Mouse (Mus musculus) ovary, postnatal 10 days (tissue): ENCODE results near the gene Ergic2.
A peak's percentile ranks its signal among the peaks of the same experiment; 100 is the strongest.
"Not testable (repeated sequence)": the region's sequence is repeated elsewhere in the genome, so short reads cannot be mapped to it uniquely, and the experiment has no call there.

Experiments
- DNase-seq: peaks from one replicate; pipeline ENCODE4 v3.0.0; 2022; ENCODE audit warnings: low spot score

Gene Ergic2

DNA sequence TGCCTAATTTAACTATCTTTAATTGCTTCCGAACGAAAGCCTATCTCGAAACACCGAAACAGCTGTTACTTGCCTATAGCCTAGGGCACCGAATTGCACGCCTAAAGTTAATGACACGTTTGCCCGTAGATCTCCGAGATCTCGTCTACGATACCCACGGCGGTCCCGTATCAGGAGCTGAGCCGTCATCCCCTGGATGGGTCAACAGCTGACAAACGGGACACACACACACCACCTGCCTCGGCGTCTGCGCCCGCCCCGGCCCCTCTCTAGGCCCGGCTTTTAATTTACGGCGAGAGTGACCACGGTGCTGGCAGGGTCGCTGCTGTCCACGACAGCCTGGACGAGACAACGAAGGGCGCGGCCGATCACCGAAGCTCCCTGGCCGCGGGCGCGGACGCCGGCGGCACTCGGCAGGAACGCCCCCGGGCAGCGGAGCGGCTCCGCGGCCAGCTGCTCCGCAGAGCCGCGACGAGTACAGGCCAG, 740 bp downstream of the Ergic2 start:
- DNase-seq: no peak

DNA sequence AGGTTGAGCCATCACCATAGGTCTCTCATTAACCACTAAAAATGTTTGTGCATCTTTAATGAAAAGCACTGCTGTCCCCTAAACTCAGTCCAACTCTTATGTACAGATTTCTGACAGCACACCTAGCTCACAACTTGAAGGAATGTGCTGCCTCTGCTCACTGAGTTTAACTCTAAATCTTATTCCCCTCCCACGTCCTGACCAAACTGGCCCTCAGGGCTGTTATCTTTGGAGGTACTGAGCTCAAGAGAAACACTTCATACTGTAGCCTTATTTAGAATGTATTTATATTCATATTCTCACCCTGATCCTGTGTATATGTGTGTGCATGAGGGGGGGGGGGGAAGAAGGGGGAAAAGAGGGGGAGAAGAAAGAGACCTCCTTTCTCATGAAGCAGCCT, 4.7 kb downstream of the Ergic2 start:
- no peak for DNase-seq

DNA sequence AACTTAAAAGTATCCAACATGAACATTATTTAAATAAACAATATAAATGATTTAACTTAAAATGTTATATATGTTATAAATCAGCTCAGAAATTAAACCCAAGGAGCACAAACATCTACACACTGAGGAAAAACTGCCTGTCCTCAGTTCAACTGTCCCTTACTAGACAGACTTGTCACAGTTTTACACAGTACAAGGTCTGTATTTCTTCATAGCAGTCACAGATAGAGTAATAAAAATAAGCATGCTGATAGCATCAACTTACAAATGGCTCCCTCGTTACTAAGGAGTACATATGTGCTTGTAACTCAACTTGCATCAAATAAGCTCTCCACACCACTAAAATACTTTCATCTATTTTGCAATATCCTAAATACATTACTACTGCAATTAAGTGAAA, 7.0 kb downstream of the Ergic2 start:
- no peak for DNase-seq

DNA sequence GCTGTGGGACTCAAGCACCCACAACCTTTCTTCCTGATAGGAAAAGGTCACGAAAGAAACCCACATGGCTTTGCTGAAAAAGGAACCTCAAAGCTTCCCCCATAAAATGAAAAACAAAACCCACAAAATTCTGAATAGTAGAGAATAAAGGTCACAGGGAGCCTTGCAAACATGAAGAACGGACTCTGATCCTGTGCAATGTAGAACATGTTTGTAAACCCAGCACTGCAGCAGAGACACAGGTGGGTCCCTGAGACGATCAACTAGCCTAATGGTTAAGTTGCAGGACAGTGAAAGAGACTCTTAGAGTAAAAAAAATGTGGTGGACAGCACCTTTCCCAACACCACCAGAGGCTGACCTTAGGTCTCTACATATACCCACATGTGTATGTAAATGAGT, 12.4 kb downstream of the Ergic2 start:
- DNase-seq: no peak

DNA sequence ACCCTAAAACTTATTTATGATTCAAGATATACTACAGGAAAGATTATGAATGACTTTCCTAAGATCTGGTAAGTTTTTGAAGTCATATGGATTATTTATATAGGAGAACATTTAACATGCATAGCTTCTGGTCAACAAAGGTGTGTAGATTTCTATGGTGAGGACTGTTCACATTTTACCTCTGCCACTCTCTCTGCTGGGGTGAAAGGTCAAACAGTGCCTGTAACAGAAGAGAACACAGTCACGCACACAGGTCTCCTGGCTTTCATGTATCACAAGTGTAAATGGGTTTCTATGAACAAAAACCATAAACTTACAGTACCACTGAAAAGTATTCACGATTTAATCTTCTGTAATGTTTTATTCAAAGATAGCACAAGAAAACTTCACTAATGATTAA, 13.0 kb downstream of the Ergic2 start:
- DNase-seq: no peak

DNA sequence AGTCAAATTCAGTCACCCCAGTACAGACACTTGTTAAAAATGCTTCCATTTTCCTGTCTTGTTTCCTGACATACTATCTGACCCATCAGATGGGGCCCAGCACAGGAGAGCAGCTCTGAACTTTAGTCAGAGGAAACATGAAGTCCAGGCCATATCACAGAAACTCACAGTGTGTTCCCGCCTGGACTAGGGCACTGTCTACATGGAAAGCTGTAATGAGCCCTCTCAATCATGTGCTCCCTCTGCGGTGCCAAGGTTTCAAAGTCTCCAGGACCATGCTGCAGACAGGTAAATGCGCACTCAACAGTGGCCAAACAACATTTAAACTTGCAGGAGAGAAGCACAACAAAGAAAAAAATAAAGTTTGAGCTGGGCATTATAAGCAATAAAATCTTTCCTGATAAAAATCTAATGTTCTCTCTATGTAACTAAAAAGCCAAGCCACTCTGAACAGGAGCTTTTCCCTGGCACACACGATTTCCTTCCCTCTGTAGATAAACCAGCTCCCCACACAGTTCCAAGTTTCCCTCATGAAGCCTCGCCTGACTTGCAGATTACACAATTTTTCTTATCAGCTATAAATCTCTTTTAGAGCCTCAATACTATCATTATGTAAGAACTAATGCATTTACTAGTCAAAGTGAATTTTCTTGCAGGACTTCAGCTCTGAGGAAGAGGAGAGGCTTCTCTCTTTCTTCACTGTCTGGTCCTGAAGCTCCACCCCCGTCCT, 18.0 kb downstream of the Ergic2 start:
- DNase-seq: no peak

DNA sequence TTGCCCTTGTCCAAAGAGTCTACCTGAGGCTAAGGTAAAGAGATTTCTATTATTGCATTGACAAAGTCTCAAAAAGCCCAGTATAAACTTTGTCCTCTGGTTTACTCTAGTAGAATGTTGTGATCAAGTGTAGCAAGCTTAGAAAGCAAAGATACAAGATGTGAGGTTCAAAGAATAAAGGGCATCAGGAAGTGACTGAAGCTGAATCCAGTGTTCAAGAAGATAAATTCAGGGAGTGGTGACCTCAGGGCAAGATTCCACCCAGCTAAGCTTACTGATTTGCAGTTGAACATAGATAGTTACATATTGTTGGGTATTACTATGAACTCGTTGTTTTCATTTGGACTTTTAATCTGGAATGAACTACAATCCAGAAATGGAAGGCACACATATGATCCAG, 26.5 kb downstream of the Ergic2 start:
- no peak for DNase-seq

DNA sequence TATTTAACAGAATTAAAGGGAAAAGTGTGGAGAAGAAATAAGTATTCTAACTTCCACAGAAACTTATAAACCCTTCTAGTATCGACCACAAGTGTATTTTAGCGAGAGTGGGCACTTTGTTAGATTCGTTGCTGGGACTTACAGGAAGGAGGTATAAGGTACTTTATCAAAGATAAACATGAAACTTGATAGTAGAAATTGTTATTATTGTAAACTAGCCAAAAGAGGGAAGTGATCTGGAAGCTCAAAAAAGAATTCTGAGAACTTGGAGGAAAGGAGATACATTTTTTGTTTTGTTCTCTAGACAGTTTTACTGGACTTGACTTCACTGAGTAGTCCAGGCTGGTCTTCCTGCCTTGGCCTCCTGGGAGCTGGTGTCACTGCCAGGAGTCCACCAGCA, 39.3 kb downstream of the Ergic2 start:
- DNase-seq: no peak

DNA sequence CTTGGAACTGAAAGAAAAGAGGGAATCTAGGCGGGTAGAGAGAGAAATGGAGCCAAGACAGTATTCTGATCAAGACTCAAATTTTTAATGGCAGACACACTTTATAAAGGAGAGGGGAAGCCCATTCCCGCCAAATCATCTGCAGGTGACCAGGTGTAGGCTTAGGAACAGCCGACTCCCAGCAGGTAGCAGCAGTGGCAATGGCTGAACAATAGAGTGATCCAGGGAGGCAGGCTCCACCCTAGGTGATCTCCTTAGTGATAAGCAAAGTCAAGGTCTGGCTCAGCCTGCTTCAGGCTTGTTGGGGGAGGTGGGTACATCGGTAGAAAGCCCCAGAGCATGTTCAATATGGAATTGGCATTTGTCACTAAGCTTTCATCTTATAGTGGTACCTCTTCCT, 59.9 kb downstream of the Ergic2 start:
- not testable (repeated sequence) for DNase-seq

DNA sequence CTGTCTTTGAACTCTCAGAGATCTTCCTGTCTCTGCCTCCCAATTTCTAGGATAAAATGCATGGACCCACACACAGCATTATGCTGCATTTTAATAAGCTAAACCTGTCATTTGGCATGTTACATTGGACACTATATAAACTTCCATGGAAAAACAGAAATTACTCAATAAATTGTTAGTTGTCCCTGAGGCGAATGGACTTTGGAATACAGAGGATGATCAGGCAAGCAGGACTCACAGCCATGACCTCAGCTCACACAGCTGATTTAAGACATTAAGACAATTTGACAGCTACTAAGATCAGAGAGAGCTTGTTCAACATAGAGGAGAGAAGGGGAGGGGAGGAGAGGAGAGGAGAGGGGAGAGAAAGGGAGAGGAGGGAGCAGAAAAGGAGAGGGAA, 69.8 kb downstream of the Ergic2 start:
- no peak for DNase-seq

DNA sequence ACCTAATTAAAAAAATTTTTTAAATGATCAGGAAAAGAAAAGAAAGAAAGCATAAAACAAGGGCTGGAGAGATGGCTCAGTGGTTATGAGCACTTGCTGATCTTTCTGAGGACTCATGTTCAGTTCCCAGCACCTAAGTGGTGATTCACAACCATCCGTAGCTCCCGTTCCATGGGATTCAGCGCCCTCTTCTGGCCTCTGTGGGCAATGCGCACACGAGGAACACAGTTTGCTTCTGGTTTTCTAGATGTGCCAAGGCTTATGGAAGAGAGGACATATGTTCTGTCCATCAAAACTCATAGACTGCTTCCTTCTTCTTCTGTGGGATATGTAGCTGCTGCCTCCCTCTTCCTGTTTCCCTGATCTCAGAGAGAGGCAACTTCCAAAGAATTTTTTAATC, 70.3 kb downstream of the Ergic2 start:
- DNase-seq: no peak

DNA sequence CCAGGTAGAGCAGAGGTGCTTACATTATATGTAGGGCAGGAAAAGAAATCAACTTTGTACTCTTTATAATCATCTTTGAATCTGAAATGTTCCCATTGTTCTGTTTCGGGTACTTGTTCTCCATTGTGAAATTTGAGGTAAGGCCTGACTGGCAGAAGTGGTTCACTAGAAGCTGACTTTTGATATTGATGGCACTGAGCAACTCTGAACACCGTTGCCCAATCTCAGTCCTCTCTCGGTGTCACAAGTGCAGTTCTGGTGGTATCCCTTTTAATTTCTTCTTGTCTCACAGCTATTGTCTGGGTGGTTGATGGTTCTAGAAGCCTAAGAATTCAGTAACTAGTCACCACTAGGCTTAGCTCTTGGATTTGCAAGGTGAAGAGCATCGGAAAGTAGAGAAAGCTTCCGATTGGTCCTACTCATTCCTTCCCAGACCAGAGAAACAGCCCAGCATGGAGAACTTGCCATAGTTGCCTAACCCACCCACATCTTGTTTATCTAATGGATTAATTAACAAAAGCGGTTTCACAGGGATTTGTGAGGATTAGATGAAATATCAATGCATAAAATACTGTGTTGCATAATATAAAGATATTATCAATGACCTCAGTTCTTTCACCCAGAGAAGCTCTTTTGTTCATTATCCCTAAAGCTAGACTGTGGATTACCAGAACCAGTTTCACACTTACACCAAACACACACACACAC, 72.7 kb downstream of the Ergic2 start:
- DNase-seq: no peak

DNA sequence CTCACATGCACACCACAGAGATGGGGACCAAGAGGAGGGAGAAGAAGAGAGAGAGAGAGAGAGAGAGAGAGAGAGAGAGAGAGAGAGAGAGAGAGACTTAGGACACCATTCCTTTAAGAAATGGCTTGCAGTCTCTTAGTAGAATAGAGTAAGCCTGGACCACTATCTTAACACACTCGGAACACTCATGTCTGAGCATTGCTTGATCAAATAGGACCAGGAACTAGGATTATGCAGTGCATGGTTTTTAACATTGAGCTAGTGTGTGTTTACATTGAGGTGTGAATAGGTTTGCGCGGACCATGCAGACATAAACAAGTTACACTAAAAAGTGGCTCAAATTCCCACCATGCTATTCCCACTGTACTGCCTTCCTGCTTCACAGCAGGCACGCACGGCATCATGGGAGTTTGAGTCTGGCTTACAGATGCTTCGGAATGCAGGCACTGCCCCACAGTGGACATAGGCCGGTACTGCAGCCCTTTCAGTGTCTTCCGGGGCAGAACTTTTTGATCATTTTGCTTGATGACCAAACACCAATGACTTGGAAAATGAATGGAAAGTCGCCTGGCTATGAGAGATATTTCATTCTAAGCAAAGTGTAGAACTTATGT, 76.3 kb downstream of the Ergic2 start:
- DNase-seq: peak; percentile 38

DNA sequence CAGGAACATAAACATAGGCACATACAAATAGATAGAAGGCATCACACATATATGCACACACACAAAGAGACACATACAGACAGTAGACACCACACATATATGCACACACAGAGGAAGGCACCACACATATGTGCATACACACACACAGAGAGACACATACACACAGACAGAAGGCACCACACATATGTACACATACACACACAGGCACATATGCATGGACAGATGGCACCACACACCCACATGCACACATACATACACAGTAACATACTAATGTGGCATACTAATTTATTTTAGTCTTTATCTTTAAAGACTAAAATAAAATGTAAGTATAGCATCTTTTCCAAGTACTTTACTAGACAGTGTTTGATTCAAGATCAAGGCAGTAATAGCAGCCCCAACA, 78.6 kb downstream of the Ergic2 start:
- no peak for DNase-seq

DNA sequence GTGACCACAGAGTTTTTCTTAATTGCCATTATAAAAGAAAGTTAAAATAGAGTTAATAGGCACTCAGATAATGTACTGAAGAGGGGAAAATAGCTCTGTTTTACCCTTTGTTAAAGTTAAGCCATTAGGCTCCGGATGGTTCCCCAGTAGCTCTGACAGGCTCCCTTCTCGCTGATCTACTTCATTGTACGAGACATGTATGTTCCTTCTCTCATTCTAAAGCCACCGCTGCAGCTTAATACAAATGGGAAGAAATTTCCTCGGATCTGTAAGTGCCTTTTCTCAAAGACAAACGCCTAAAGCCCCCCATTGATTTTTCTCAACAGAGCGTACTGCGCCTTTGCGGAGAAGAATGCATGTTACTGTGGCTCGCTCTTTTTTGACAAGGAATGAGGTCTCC, 79.9 kb downstream of the Ergic2 start:
- DNase-seq: no peak
